14 mouse cellular contexts compared by ENCODE assay signal in the genomic region with DNA sequence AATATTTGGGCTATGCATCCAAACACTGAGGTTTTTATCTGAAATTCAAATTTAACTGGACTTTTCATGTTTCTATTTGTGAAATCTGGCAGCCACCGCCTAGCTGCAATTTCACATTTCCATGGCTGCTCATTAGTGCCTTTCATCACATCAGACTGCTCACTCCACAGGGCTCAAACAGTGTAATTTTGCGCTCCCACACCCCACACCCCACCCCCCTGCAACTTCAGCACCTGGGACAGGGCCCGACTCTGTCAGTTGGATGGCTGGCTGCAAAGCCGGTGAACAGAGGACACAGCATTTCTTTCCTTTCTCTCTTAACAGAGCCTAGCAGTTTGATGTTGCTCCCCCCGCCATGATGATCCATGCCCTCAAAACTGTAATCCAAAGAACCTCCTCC. TPM values are rescaled to one million over a fixed set of nuclear protein-coding genes. Genes with fewer than 3 reads are reported as not detected.
DNase-seq lines count a peak whose midpoint lies in the region; ATAC-seq and TF ChIP-seq lines count a peak whose summit lies in the region.
"Had no signal": no experiment of that assay in that cellular context is flagged by ENCODE, and none has a peak within 500 bp of the region (broad histone marks: within the 10 kb centered on the region; RNA-seq: fewer than 3 reads in every experiment).

No protein-coding gene starts in this region.

- TF ChIP-seq CTCF in lung, embryonic 14.5 days (IDR thresholded peaks at IDR 0.05; ENCODE audit: low read depth): no peak

- H3K4me2 ChIP-seq in lung, embryonic 14.5 days: no peak overlapping the region
- no peak overlapping the region for H3K4me2 ChIP-seq in limb, embryonic 11.5 days (ENCODE audit: low read depth, severe bottlenecking)
- H3K4me2 ChIP-seq: hindbrain, embryonic 14.5 days; limb, embryonic 15.5 days had no signal

- 14% methylated on average over 5 of the region's 5 CpGs for WGBS in lung, embryonic 14.5 days
- WGBS in limb, embryonic 11.5 days: 14% methylated on average over 5 of the region's 5 CpGs

- peak; percentile 54 to 67 for DNase-seq in adrenal gland, postnatal 36 days
- DNase-seq in adrenal gland, adult 2 months: no peak
- DNase-seq in lung, embryonic 14.5 days: peak; percentile 51
- no peak for DNase-seq in lung, postnatal 10 days
- peak; percentile 35 for DNase-seq in adipocyte (ENCODE audit: low spot score)
- peak; percentile 71 for DNase-seq in limb, embryonic 11.5 days (ENCODE audit: low spot score)
- DNase-seq in urinary bladder, postnatal 25 days (ENCODE audit: low spot score): no peak
- no peak for DNase-seq in spleen, adult 18-20 months
- DNase-seq: cerebellum, adult 11 months; heart, adult 11 months had no signal

- H3K9ac ChIP-seq in lung, embryonic 14.5 days: no peak overlapping the region
- no peak overlapping the region for H3K9ac ChIP-seq in limb, embryonic 11.5 days (ENCODE audit: low read length)
- H3K9ac ChIP-seq: hindbrain, embryonic 14.5 days; limb, embryonic 15.5 days had no signal

- no peak overlapping the region for H3K27ac ChIP-seq in lung, embryonic 14.5 days (ENCODE audit: low read depth)
- H3K27ac ChIP-seq in limb, embryonic 11.5 days (replicated peaks; ENCODE audit: low read depth, low read length): no peak overlapping the region
- H3K27ac ChIP-seq: hindbrain, embryonic 14.5 days; limb, embryonic 15.5 days; macrophage had no signal

- no peaks in the 10 kb centered on the region for H3K4me1 ChIP-seq in lung, embryonic 14.5 days (ENCODE audit: insufficient read depth)
- H3K4me1 ChIP-seq in limb, embryonic 11.5 days (ENCODE audit: control insufficient read depth, insufficient read depth, low read length): no peaks in the 10 kb centered on the region
- H3K4me1 ChIP-seq: limb, embryonic 15.5 days had no signal

- no peak overlapping the region for H3K4me3 ChIP-seq in lung, embryonic 14.5 days (ENCODE audit: low read depth, low read length)
- no peak overlapping the region for H3K4me3 ChIP-seq in limb, embryonic 11.5 days (ENCODE audit: low read depth, low read length)
- H3K4me3 ChIP-seq: limb, embryonic 15.5 days had no signal

- no peak for ATAC-seq in lung, embryonic 14.5 days (ENCODE audit: insufficient read depth)
- ATAC-seq in limb, embryonic 11.5 days (ENCODE audit: insufficient number of reproducible peaks, low FRiP score, low TSS enrichment, low read depth): no peak

- no peaks in the 10 kb centered on the region for H3K36me3 ChIP-seq in lung, embryonic 14.5 days (ENCODE audit: insufficient read depth)
- no peaks in the 10 kb centered on the region for H3K36me3 ChIP-seq in limb, embryonic 11.5 days (ENCODE audit: control insufficient read depth, insufficient read depth, low read length)
- H3K36me3 ChIP-seq: limb, embryonic 15.5 days had no signal

- H3K9me3 ChIP-seq in lung, embryonic 14.5 days (ENCODE audit: low read depth, low read length): no peaks in the 10 kb centered on the region
- no peaks in the 10 kb centered on the region; the same call in 1 of the 2 replicates for H3K9me3 ChIP-seq in limb, embryonic 11.5 days (ENCODE audit: control insufficient read depth, low read length)
- H3K9me3 ChIP-seq: limb, embryonic 15.5 days had no signal

- peaks cover 50% of the 10 kb centered on the region for H3K27me3 ChIP-seq in lung, embryonic 14.5 days (ENCODE audit: insufficient read depth, low read length)
- peaks cover 16% of the 10 kb centered on the region for H3K27me3 ChIP-seq in limb, embryonic 11.5 days (ENCODE audit: control insufficient read depth, insufficient read depth, low read length)

RNA-seq across cellular contexts. Expression of a gene that starts 13.0 kb away (rescaled TPM):
- not detected for total RNA-seq in adrenal gland, postnatal 36 days (2021)
- total RNA-seq in adrenal gland, adult 2 months (2021): not detected
- polyA plus RNA-seq in adrenal gland, adult 2 months (2012; rRNA removed): not detected in 2 replicates
- 0.35 and 0.70 TPM in 2 replicates for polyA plus RNA-seq in lung, embryonic 14.5 days (2014; fragmentation: Nextera tagmentation; extraction: Ambion mirVana)
- polyA plus RNA-seq in limb, embryonic 11.5 days (2014; fragmentation: Nextera tagmentation; extraction: Ambion mirVana): 0.87 and 1.3 TPM in 2 replicates
- polyA plus RNA-seq: C2C12, macrophage had no signal

RNA-seq across cellular contexts. Expression of a gene that starts 13.2 kb away (rescaled TPM):
- total RNA-seq in adrenal gland, postnatal 36 days (2021): under 1 TPM; 0.13 to 0.23 TPM
- total RNA-seq in adrenal gland, adult 2 months (2021): under 1 TPM; 0.06 to 0.17 TPM
- 0.09 and 0.74 TPM in 2 replicates for polyA plus RNA-seq in adrenal gland, adult 2 months (2012; rRNA removed)
- polyA plus RNA-seq in lung, embryonic 14.5 days (2014; fragmentation: Nextera tagmentation; extraction: Ambion mirVana): 1.1 and 1.6 TPM in 2 replicates
- 5.2 and 5.7 TPM in 2 replicates for polyA plus RNA-seq in limb, embryonic 11.5 days (2014; fragmentation: Nextera tagmentation; extraction: Ambion mirVana)

RNA-seq across cellular contexts. Expression of a gene that starts 19.2 kb away (rescaled TPM):
- total RNA-seq in adrenal gland, postnatal 36 days (2021): 1 to 10 TPM; 3.7 TPM
- 1 to 10 TPM; 3.0 to 5.6 TPM for total RNA-seq in adrenal gland, adult 2 months (2021)
- polyA plus RNA-seq in adrenal gland, adult 2 months (2012; rRNA removed): 5.2 and 6.4 TPM in 2 replicates
- polyA plus RNA-seq in lung, embryonic 14.5 days (2014; fragmentation: Nextera tagmentation; extraction: Ambion mirVana): 2.3 and 3.1 TPM in 2 replicates
- polyA plus RNA-seq in limb, embryonic 11.5 days (2014; fragmentation: Nextera tagmentation; extraction: Ambion mirVana): 5.6 and 6.2 TPM in 2 replicates

RNA-seq across cellular contexts. Expression of a gene that starts 27.4 kb away (rescaled TPM):
- 10 to 100 TPM; 43.4 to 75.9 TPM for total RNA-seq in adrenal gland, postnatal 36 days (2021)
- 10 to 100 TPM; 43.6 to 59.7 TPM for total RNA-seq in adrenal gland, adult 2 months (2021)
- polyA plus RNA-seq in adrenal gland, adult 2 months (2012; rRNA removed): 167 and 198 TPM in 2 replicates
- polyA plus RNA-seq in lung, embryonic 14.5 days (2014; fragmentation: Nextera tagmentation; extraction: Ambion mirVana): 130 and 137 TPM in 2 replicates
- polyA plus RNA-seq in limb, embryonic 11.5 days (2014; fragmentation: Nextera tagmentation; extraction: Ambion mirVana): 90.5 and 92.0 TPM in 2 replicates

RNA-seq across cellular contexts. Expression of a gene that starts 29.6 kb away (rescaled TPM):
- 10 to 100 TPM; 16.8 to 17.4 TPM for total RNA-seq in adrenal gland, postnatal 36 days (2021)
- 10 to 100 TPM; 13.3 to 17.6 TPM for total RNA-seq in adrenal gland, adult 2 months (2021)
- polyA plus RNA-seq in adrenal gland, adult 2 months (2012; rRNA removed): 22.7 and 23.3 TPM in 2 replicates
- polyA plus RNA-seq in lung, embryonic 14.5 days (2014; fragmentation: Nextera tagmentation; extraction: Ambion mirVana): 17.0 and 17.4 TPM in 2 replicates
- polyA plus RNA-seq in limb, embryonic 11.5 days (2014; fragmentation: Nextera tagmentation; extraction: Ambion mirVana): 18.4 and 21.0 TPM in 2 replicates

Comparison
In these comparisons a context has a peak if more than half of its experiments do, and no peak if none do; other contexts are left out.
1. DNase-seq: peak in adrenal gland, postnatal 36 days (2 of 2), lung, embryonic 14.5 days (single experiment), adipocyte (single experiment) and limb, embryonic 11.5 days (single experiment); none in adrenal gland, adult 2 months (single experiment), lung, postnatal 10 days (single experiment), urinary bladder, postnatal 25 days (single experiment) and spleen, adult 18-20 months (0 of 2).